Mouse (Mus musculus) layer of hippocampus, postnatal 25 days (tissue): ENCODE measurements around the gene Ppp2r5e. TPM values are rescaled to one million over a fixed set of nuclear protein-coding genes. Genes with fewer than 3 reads are reported as not detected.

Experiments
- DNase-seq, 2 experiments: peaks; one replicate each; pipeline ENCODE4 v3.0.0; 2022; ENCODE audit warnings: mixed read lengths in 2 of 2, low spot score in 1 of 2; ENCODE audit errors: extremely low spot score in 1 of 2
- total RNA-seq, 2 experiments: library from RNA; stranded (reverse); gene quantifications; 2 replicates each; pipeline ENCODE4 v1.2.3; 2021

Gene Ppp2r5e
- total RNA-seq, 2 experiments from 2014 or later: 74.0 to 80.2 TPM

GRCm38 (mm10) chr12:75540621-75541171 lies 55.3 kb downstream of the Ppp2r5e start:
- DNase-seq: no peak

DNA sequence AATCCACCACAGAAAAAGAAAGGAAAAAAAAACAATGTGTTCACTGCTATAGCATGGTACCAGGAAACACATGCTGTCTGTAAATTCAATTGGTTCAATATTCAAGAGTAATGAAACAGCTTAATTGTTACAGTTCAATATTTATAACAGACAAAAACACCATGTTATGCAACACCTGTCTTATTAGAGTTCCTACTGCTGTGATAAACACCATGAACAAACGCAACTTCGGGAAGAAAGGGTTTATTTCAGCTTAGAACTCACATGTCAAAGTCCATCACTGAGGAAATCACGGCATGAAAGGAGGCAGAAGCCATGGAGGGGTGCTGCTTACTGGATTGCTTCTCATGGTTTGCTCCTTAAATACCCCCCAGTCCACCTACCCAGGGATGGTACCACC lies 56.8 kb downstream of the Ppp2r5e start:
- DNase-seq: no peak

DNA sequence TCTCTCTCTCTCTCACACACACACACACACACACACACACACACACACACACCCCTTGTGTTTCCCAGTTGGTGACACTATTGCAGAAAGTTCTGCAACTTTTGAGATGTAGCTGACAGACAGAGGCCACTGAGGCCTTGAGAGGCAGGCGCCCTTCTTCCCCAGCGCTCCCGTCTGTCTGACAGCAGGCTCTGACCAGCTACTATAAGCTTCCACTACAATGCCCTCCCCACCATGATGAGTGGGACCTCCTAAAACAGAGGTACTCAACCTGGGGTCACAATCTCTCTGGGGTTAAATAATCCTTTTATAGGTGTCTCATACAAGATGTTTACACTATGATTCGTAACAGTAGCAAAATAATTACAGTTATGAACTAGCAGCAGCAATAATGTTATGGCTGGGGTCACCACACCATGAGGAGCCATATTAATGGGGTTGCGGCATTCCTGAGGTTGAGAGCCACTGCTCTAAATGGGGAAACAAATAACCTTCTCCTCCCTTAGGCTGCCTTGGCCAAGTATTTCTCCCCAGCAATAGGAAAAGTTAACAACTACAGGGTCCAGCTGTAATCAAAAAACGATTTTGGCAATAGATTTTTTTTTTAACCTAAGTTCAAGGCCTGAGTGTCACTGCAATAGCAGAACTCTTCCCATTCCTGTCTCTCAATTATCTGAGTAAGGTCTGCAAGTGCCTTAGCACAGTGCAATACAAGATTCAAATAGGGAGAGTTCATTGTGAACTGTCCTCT lies 58.2 kb downstream of the Ppp2r5e start:
- no peak for DNase-seq

GRCm38 (mm10) chr12:75537019-75537672 lies 58.9 kb downstream of the Ppp2r5e start:
- DNase-seq: no peak

DNA sequence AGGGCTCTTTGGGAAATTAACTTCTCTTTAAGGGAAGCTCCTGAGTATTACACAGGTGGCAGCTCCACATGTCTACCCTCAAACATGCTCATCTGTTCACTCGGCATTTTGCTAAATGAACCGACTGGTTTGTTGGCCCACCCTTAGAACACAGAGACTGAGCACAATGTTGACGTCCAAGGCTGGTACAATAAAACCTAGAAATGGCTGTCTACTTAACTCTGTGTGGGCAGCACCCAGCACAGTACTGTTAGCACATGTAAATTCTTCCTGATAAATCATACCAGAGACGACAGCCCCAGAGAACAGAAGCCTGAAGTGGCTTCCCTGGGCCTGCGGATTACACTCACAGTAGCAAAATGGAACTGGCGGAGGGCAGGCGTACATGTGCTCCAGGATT lies 59.5 kb downstream of the Ppp2r5e start:
- no peak for DNase-seq

GRCm38 (mm10) chr12:75533145-75533544 lies 62.9 kb downstream of the Ppp2r5e start:
- no peak for DNase-seq

DNA sequence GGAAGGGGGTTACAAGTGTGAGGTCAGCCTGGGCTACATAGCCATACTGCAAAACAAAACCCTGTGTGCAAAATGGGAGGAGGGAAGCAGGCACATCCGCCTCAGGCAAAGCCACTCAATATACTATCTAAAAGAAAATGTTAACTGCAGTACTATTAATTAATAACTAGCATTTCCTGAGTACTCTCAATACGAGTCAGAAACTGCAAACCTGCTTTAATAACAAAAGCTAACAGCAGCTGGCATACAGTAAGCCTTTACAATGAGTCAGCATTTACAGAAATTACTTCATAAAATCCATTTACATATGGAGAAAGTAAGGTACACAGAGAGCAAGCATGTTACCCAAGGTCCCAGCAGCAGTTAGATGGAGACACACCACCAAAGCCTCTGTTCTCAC lies 64.2 kb downstream of the Ppp2r5e start:
- no peak for DNase-seq

- no peak for DNase-seq
Observed at GRCm38 (mm10) chr12:75528857-75529808, 66.9 kb downstream of the Ppp2r5e start.

GRCm38 (mm10) chr12:75528300-75528699 lies 67.7 kb downstream of the Ppp2r5e start:
- DNase-seq: no peak

DNA sequence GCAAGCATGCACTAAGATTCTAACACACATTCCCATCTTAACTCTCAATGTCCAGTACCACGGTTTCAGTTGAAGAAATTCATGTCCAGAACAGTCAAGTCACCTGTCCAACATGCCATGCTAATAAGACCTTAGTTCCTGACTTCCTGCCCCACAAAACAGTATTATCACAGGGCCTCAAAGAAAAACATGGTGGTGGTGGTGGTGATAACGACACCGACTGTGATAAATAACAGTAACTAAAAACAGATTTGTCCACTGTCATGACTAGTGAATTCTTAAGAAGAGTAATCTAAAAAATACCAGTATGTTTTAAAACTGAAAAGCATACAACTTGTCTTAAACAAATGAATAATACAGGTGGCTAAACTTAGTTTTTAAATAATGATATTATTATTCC lies 71.8 kb downstream of the Ppp2r5e start:
- DNase-seq: no peak

- no peak for DNase-seq
Observed at GRCm38 (mm10) chr12:75522931-75523330, 73.1 kb downstream of the Ppp2r5e start.

- no peak for DNase-seq
Observed at GRCm38 (mm10) chr12:75522360-75522759, 73.7 kb downstream of the Ppp2r5e start.

DNA sequence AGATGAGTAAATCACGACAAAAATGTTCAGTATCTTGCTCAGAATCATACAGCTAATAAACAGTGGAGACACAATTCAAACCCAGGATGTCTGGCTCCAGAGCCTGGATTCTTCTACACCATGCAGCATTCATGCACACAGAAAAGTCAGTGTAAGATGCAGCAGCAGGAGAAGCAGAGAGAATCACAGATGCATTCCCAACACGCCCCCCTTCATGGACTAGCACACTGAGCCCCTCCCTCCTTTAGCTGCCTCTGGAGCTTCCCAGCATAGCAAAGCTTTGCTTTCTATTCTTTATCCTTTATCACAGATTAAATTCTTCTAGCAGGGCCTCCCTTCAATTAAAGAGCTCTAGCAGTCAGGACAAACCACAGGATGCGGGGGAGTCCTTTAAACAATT lies 75.7 kb downstream of the Ppp2r5e start:
- no peak for DNase-seq

- no peak for DNase-seq
Observed at GRCm38 (mm10) chr12:75519181-75519940, 76.7 kb downstream of the Ppp2r5e start.

DNA sequence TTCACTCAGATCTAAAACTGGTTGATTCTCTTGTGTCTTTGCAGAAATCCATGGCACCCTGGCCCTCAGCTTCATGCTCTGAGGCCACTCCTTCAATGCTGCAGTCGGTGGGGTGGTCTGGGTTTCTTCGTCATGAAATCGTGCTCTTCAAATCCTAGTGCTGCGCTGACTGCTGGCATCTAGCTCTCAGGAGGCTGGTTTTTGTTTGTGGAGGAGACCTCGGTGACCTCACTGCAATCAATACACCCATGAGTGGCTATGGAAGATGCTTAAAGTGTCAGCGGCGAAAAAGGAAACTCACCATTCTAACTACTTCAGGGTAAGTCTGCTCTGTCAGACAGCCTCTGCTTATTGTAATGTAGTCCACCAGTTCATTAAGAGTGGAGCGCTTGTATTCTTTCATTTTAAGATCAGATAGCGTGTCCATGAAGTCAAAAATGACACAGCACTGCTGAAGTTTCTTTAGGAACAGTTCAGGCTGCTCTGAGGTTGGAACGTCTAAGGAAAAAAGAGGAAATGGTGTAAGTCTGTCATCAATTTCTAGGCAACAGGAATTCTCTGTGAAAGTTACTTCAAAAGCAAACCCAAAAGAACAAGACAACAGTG lies 80.6 kb downstream of the Ppp2r5e start:
- DNase-seq: no peak

DNA sequence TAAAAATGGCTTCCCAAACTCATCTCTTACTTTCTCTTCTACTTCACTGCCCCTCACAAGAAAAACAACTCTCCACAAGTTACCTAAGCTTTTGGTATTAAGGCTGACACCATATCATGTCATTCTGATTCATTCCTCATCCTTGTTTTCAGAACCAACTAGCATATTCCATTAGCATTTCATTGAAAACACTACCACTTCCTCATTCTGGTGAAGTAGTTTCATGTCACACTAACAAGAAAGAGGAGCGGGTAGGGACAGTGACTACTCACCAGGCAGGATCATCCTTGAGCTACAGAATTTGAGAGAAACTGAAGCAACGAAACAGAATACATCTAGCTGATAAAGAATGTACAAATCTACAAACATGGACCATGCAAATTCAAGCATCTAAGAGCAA lies 84.5 kb downstream of the Ppp2r5e start:
- DNase-seq: no peak

DNA sequence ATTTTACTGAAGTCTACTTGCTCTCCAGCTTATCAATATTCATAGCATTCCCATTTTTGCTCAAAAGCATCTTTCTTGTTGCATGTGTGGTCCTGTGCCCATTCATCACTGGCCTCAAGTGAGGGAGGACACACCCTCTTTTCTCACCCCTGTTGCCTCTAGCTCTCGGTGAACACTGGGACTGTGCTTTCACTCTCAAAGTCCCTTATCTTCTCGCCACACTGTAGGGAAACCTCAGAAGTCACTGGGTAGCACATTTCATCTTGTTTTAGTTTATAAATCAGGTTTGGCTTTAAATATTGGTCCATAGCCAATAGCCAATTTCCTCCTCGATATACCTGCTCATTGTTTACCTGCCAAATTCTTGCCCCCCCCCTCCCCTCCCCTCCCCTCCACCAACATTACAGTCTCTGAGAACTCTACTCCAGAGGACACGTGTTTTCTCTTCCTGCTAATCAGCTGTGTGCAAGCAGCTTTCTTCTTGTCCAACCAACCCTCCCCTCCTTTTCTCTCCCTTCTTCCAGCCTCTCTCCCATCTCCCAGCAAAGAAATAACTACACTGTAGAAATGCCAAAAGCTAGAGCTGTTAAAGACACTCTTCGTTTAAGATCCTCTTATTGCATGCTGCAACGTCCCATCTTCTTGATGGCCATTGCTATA lies 90.9 kb downstream of the Ppp2r5e start:
- no peak for DNase-seq

DNA sequence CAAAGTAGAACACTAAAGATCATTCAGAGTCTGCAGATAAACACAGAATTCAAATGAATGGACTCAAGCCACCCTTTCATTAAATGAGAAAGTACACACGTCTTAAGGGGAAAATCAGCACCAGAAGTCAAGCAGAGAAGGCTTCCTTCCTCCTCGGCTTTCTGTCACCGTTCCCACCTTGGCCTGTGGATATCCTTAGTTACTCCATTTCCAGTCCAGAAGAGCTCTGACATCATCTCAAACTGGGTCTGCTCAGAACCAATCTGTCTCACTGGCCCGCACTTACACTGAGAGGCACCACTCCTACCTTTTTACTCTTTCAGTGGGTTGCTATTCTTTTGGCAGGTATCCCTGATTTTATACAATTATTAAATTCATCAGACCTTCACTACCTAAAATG lies 93.4 kb downstream of the Ppp2r5e start:
- DNase-seq: no peak

- DNase-seq: no peak
Observed at GRCm38 (mm10) chr12:75497698-75498097, 98.3 kb downstream of the Ppp2r5e start.
